Mouse (Mus musculus): ENCODE results near the gene Specc1l. TPM values are rescaled to one million over a fixed set of nuclear protein-coding genes. Genes with fewer than 3 reads are reported as not detected.

The Specc1l gene
- polyA plus RNA-seq, 1 experiment = 20.7 TPM

- TF ChIP-seq CTCF (IDR thresholded peaks at IDR 0.05; ENCODE audit: control insufficient read depth, insufficient read depth, insufficient replicate concordance, low read depth, low read length) (no peak), POLR2A (IDR thresholded peaks at IDR 0.05; ENCODE audit: control insufficient read depth, low read depth, low read length) (no peak)
- Histone ChIP-seq H3K27ac (ENCODE audit: control insufficient read depth, insufficient read depth, low read depth, low read length) (no peak overlapping the region), H3K36me3 (ENCODE audit: control insufficient read depth, insufficient read depth, low read length) (no peaks in the 10 kb centered on the region; the same call in 1 of the 2 replicates), H3K4me1 (ENCODE audit: control insufficient read depth, insufficient read depth, low read length) (no peaks in the 10 kb centered on the region), H3K4me3 (ENCODE audit: control insufficient read depth, low read depth, low read length) (no peak overlapping the region), H3K27me3 (ENCODE audit: control insufficient read depth, insufficient read depth, low read length) (no peaks in the 10 kb centered on the region)
Observed at GRCm38 (mm10) chr10:75276427-75277013, 64.6 kb downstream of the Specc1l start.

GRCm38 (mm10) chr10:75277501-75277900, 65.6 kb downstream of the Specc1l start:
- Histone ChIP-seq H3K27ac (ENCODE audit: control insufficient read depth, insufficient read depth, low read depth, low read length) (no peak overlapping the region), H3K36me3 (ENCODE audit: control insufficient read depth, insufficient read depth, low read length) (no peaks in the 10 kb centered on the region; the same call in 1 of the 2 replicates), H3K4me1 (ENCODE audit: control insufficient read depth, insufficient read depth, low read length) (no peaks in the 10 kb centered on the region), H3K4me3 (ENCODE audit: control insufficient read depth, low read depth, low read length) (no peak overlapping the region), H3K27me3 (ENCODE audit: control insufficient read depth, insufficient read depth, low read length) (no peaks in the 10 kb centered on the region)
- TF ChIP-seq CTCF (IDR thresholded peaks at IDR 0.05; ENCODE audit: control insufficient read depth, insufficient read depth, insufficient replicate concordance, low read depth, low read length) (no peak), POLR2A (IDR thresholded peaks at IDR 0.05; ENCODE audit: control insufficient read depth, low read depth, low read length) (no peak)

DNA sequence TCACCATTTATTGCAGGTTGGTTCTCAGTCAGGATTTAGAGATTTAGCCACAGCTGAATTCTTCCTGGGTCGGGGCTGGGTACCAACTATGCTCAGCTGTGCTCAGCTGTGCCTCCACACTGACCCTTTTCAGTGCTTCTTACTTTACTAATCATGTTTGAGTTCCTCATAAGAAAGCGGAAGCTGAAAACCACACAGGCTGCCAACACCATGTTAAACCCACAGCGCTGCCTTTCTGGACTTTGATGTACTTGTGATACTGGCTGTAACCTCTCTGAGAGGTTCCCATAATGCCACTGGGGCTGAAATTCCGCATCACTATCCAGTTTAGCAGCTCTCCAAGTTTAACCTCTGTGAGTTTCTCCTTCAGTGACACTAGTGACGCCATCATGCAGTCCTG, 70.8 kb downstream of the Specc1l start:
- no peak for TF ChIP-seq POLR2A (IDR thresholded peaks at IDR 0.05; ENCODE audit: control insufficient read depth, low read depth, low read length)
- no peak for TF ChIP-seq CTCF (IDR thresholded peaks at IDR 0.05; ENCODE audit: control insufficient read depth, insufficient read depth, insufficient replicate concordance, low read depth, low read length)
- no peaks in the 10 kb centered on the region; the same call in none of the 2 replicates for H3K36me3 ChIP-seq (ENCODE audit: control insufficient read depth, insufficient read depth, low read length)

DNA sequence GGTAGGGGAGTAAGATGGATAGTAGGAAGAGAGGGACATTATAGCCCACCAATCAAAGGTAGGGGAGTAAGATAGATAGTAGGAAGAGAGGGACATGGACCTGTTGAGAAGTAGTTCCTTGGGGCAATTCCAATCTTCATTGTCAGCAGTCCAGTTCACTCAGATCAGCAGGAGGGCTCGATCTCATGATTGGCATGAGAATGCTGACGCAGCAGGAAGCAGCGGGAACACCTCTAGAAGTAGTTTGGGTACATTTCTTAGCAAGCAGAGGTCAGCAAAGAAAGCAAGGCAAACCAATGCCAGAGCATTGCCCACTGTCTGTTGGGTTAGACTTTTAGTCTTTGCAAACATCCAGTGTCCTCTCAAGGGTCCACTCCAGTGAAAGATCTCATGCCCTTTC, 71.9 kb downstream of the Specc1l start:
- TF ChIP-seq POLR2A (IDR thresholded peaks at IDR 0.05; ENCODE audit: control insufficient read depth, low read depth, low read length) (no peak), CTCF (IDR thresholded peaks at IDR 0.05; ENCODE audit: control insufficient read depth, insufficient read depth, insufficient replicate concordance, low read depth, low read length) (no peak)
- Histone ChIP-seq H3K36me3 (ENCODE audit: control insufficient read depth, insufficient read depth, low read length) (no peaks in the 10 kb centered on the region; the same call in none of the 2 replicates), H3K27ac (ENCODE audit: control insufficient read depth, insufficient read depth, low read depth, low read length) (no peak overlapping the region), H3K27me3 (ENCODE audit: control insufficient read depth, insufficient read depth, low read length) (no peaks in the 10 kb centered on the region), H3K4me3 (ENCODE audit: control insufficient read depth, low read depth, low read length) (no peak overlapping the region), H3K4me1 (ENCODE audit: control insufficient read depth, insufficient read depth, low read length) (no peaks in the 10 kb centered on the region)

More for the DNA sequence above, 70.8 kb downstream of the Specc1l start:
- H3K4me1 ChIP-seq (ENCODE audit: control insufficient read depth, insufficient read depth, low read length) = no peaks in the 10 kb centered on the region
- no peaks in the 10 kb centered on the region for H3K27me3 ChIP-seq (ENCODE audit: control insufficient read depth, insufficient read depth, low read length)
- no peak overlapping the region for H3K4me3 ChIP-seq (ENCODE audit: control insufficient read depth, low read depth, low read length)
- H3K27ac ChIP-seq (ENCODE audit: control insufficient read depth, insufficient read depth, low read depth, low read length) = no peak overlapping the region

- Histone ChIP-seq H3K36me3 (ENCODE audit: control insufficient read depth, insufficient read depth, low read length) (no peaks in the 10 kb centered on the region), H3K27me3 (ENCODE audit: control insufficient read depth, insufficient read depth, low read length) (no peaks in the 10 kb centered on the region), H3K4me3 (ENCODE audit: control insufficient read depth, low read depth, low read length) (no peak overlapping the region), H3K4me1 (ENCODE audit: control insufficient read depth, insufficient read depth, low read length) (no peaks in the 10 kb centered on the region), H3K27ac (ENCODE audit: control insufficient read depth, insufficient read depth, low read depth, low read length) (no peak overlapping the region)
- TF ChIP-seq POLR2A (IDR thresholded peaks at IDR 0.05; ENCODE audit: control insufficient read depth, low read depth, low read length) = no peak
- no peak for TF ChIP-seq CTCF (IDR thresholded peaks at IDR 0.05; ENCODE audit: control insufficient read depth, insufficient read depth, insufficient replicate concordance, low read depth, low read length)
Observed at GRCm38 (mm10) chr10:75288579-75288978, 76.7 kb downstream of the Specc1l start.

- Histone ChIP-seq H3K4me1 (ENCODE audit: control insufficient read depth, insufficient read depth, low read length) (no peaks in the 10 kb centered on the region), H3K27me3 (ENCODE audit: control insufficient read depth, insufficient read depth, low read length) (no peaks in the 10 kb centered on the region), H3K36me3 (ENCODE audit: control insufficient read depth, insufficient read depth, low read length) (no peaks in the 10 kb centered on the region), H3K27ac (ENCODE audit: control insufficient read depth, insufficient read depth, low read depth, low read length) (no peak overlapping the region), H3K4me3 (ENCODE audit: control insufficient read depth, low read depth, low read length) (no peak overlapping the region)
- TF ChIP-seq POLR2A (IDR thresholded peaks at IDR 0.05; ENCODE audit: control insufficient read depth, low read depth, low read length) (no peak), CTCF (IDR thresholded peaks at IDR 0.05; ENCODE audit: control insufficient read depth, insufficient read depth, insufficient replicate concordance, low read depth, low read length) (no peak)
Observed at GRCm38 (mm10) chr10:75289392-75289791, 77.5 kb downstream of the Specc1l start.

- Histone ChIP-seq H3K4me3 (ENCODE audit: control insufficient read depth, low read depth, low read length) (no peak overlapping the region), H3K27me3 (ENCODE audit: control insufficient read depth, insufficient read depth, low read length) (no peaks in the 10 kb centered on the region), H3K27ac (ENCODE audit: control insufficient read depth, insufficient read depth, low read depth, low read length) (no peak overlapping the region), H3K36me3 (ENCODE audit: control insufficient read depth, insufficient read depth, low read length) (peaks cover 1% of the 10 kb centered on the region; the same call in 1 of the 2 replicates), H3K4me1 (ENCODE audit: control insufficient read depth, insufficient read depth, low read length) (no peaks in the 10 kb centered on the region)
- TF ChIP-seq POLR2A (IDR thresholded peaks at IDR 0.05; ENCODE audit: control insufficient read depth, low read depth, low read length) = no peak
- TF ChIP-seq CTCF (IDR thresholded peaks at IDR 0.05; ENCODE audit: control insufficient read depth, insufficient read depth, insufficient replicate concordance, low read depth, low read length) = no peak
Observed at GRCm38 (mm10) chr10:75290650-75291049, 78.8 kb downstream of the Specc1l start.

Measured in testis, adult 2 months (tissue).